In genomic region chr2:128290609-128291008, GRCm38 (mm10) we compare ENCODE assay signal across 15 mouse cellular contexts.
"Had no signal": no experiment of that assay in that cellular context is flagged by ENCODE, and none has a peak within 500 bp of the region (broad histone marks: within the 10 kb centered on the region; RNA-seq: fewer than 3 reads in every experiment).

No protein-coding gene starts in this region.

- DNase-seq: cerebellum, adult 9-10 months; cerebellum, adult 9-11 months; cerebellum, postnatal 14 days; cerebellum, postnatal 25 days; cerebellum, postnatal 36 days; embryo, embryonic 11 days; forebrain, postnatal 0 days; gastrocnemius, adult 2 months; gastrocnemius, postnatal 10 days; gastrocnemius, postnatal 14 days; gastrocnemius, postnatal 25 days; gastrocnemius, postnatal 36 days; heart, adult 11 months; heart, adult 18-20 months; heart, adult 2 months had no signal
